Mouse (Mus musculus): ENCODE measurements around the gene Nr5a2. TPM values are rescaled to one million over a fixed set of nuclear protein-coding genes. Genes with fewer than 3 reads are reported as not detected.

Nr5a2 gene
- polyA plus RNA-seq, 1 experiment from 2014 or later = 3.1 TPM

DNA sequence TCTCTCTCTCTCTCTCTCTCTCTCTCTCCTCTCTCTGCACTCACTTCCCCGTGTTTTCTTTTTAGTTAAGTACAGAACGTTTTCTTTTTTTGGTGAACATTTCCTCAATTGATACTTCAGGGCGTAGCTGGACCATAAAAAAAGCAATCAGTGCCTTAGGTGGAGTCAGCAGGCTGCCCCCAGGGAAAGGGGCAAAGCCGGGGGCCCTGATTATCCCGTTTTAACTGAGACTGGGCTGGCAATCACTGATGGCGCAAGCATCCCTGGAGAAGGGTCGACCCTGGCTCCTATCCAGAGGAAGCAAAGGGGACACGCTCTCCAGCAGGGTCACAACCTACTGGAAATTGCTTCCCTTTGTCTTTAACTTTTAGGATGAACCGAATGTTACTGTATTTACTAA lies 1.6 kb downstream of the Nr5a2 start:
- peak overlapping the region; percentile 82 for H3K27ac ChIP-seq (ENCODE audit: low read depth)
- H3K4me1 ChIP-seq (ENCODE audit: insufficient read depth) = no peaks in the 10 kb centered on the region; the same call in 1 of the 2 replicates
- no peaks in the 10 kb centered on the region for H3K9me3 ChIP-seq (ENCODE audit: low read length)
- TF ChIP-seq CTCF (IDR thresholded peaks at IDR 0.05; ENCODE audit: low read depth) (no peak), EP300 (IDR thresholded peaks at IDR 0.05; ENCODE audit: low read depth) (no peak)
- H3K36me3 ChIP-seq (replicated peaks; ENCODE audit: insufficient read depth, low read length) = no peaks in the 10 kb centered on the region
- H3K4me2 ChIP-seq (ENCODE audit: low read depth, low read length) = peak overlapping the region; percentile 66
- ATAC-seq (no peak), DNase-seq (no peak)
- 0 out of 2 replicates have a peak, but pooled peaks cover 8% of the 10 kb centered on the region for H3K27me3 ChIP-seq (ENCODE audit: insufficient read depth, low read length)
- H3K4me3 ChIP-seq (ENCODE audit: low read depth, low read length) = peak overlapping the region; percentile 29
- WGBS (ENCODE audit: insufficient replicate concordance) = 8% methylated on average over 9 of the region's 9 CpGs
- peak overlapping the region; percentile 55 for H3K9ac ChIP-seq (replicated peaks)

GRCm38 (mm10) chr1:136958185-136958584 lies 2.1 kb downstream of the Nr5a2 start:
- Histone ChIP-seq H3K36me3 (replicated peaks; ENCODE audit: insufficient read depth, low read length) (no peaks in the 10 kb centered on the region), H3K27me3 (ENCODE audit: insufficient read depth, low read length) (0 out of 2 replicates have a peak, but pooled peaks cover 8% of the 10 kb centered on the region), H3K27ac (ENCODE audit: low read depth) (peak overlapping the region; percentile 51; the same call in 1 of the 2 replicates), H3K9me3 (ENCODE audit: low read length) (no peaks in the 10 kb centered on the region), H3K4me1 (ENCODE audit: insufficient read depth) (no peaks in the 10 kb centered on the region; the same call in 1 of the 2 replicates), H3K4me3 (ENCODE audit: low read depth, low read length) (peak overlapping the region; percentile 36), H3K9ac (replicated peaks) (peak overlapping the region; percentile 51), H3K4me2 (ENCODE audit: low read depth, low read length) (peak overlapping the region; percentile 66)
- ATAC-seq (no peak), DNase-seq (no peak)
- WGBS (ENCODE audit: insufficient replicate concordance) = 1% methylated on average over 12 of the region's 13 CpGs
- no peak for TF ChIP-seq EP300 (IDR thresholded peaks at IDR 0.05; ENCODE audit: low read depth)

DNA sequence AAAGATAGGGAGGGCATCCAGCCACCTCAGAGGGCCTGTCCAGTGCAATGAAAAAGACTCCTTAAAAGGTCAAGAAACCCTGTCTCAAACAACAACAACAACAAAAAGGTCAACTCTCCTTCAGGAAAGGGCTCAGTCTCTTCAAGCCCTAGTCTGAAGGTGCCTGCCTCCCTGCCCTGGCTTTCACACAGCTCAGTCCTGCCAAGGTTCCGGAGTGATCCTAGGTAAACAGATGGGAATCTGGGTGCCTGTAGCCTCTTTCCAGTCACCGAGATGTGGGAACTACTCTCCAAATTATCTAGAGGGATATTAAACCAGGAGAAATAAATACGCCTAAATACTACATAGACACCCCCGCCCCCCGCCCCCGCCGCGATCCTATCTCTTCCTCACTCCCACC lies 2.6 kb downstream of the Nr5a2 start:
- no peak for ATAC-seq
- H3K4me2 ChIP-seq (ENCODE audit: low read depth, low read length) = peak overlapping the region; percentile 66
- no peak for DNase-seq
- TF ChIP-seq EP300 (IDR thresholded peaks at IDR 0.05; ENCODE audit: low read depth) (no peak), CTCF (IDR thresholded peaks at IDR 0.05; ENCODE audit: low read depth) (no peak)
- H3K9ac ChIP-seq (replicated peaks) = peak overlapping the region; percentile 51
- H3K9me3 ChIP-seq (ENCODE audit: low read length) = no peaks in the 10 kb centered on the region
- no peaks in the 10 kb centered on the region for H3K36me3 ChIP-seq (replicated peaks; ENCODE audit: insufficient read depth, low read length)
- WGBS (ENCODE audit: insufficient replicate concordance) = 10% methylated on average over 8 of the region's 8 CpGs
- H3K27me3 ChIP-seq (ENCODE audit: insufficient read depth, low read length) = peaks cover 12% of the 10 kb centered on the region
- H3K4me1 ChIP-seq (ENCODE audit: insufficient read depth) = peaks cover 1% of the 10 kb centered on the region; the same call in 1 of the 2 replicates
- H3K27ac ChIP-seq (ENCODE audit: low read depth) = peak overlapping the region; percentile 51; the same call in 1 of the 2 replicates
- no peak overlapping the region for H3K4me3 ChIP-seq (ENCODE audit: low read depth, low read length)

DNA sequence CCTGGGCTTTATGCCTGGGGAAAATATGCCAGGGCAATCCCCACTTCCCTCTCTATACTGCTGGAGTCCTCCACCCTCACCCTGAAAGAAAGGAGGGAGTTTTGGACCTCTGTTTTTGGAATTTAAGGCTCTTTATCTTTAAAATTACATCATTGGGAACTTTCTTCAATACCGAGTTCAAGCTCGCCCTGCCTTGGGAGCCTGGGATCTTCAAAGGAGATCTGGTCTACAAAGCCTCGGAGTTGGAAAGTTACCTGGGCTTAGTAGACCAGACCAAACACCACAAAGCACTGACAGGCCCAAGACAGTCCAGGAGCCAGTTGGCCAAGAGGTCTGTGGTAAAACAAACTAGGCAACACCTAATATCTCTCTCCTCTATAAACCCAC lies 6.1 kb downstream of the Nr5a2 start:
- Histone ChIP-seq H3K4me1 (ENCODE audit: insufficient read depth) (peaks cover 7% of the 10 kb centered on the region), H3K4me2 (ENCODE audit: low read depth, low read length) (0 out of 2 replicates have a peak overlapping the region, but pooled peaks have one; percentile 63), H3K27me3 (ENCODE audit: insufficient read depth, low read length) (peaks cover 38% of the 10 kb centered on the region), H3K4me3 (ENCODE audit: low read depth, low read length) (no peak overlapping the region), H3K9me3 (ENCODE audit: low read length) (no peaks in the 10 kb centered on the region), H3K36me3 (replicated peaks; ENCODE audit: insufficient read depth, low read length) (no peaks in the 10 kb centered on the region), H3K9ac (replicated peaks) (no peak overlapping the region), H3K27ac (ENCODE audit: low read depth) (no peak overlapping the region)
- DNase-seq (no peak), ATAC-seq (no peak)
- WGBS (ENCODE audit: insufficient replicate concordance) = 28% methylated on average over 3 of the region's 3 CpGs
- TF ChIP-seq EP300 (IDR thresholded peaks at IDR 0.05; ENCODE audit: low read depth) (no peak), CTCF (IDR thresholded peaks at IDR 0.05; ENCODE audit: low read depth) (no peak)

GRCm38 (mm10) chr1:136953444-136954107 lies 6.7 kb downstream of the Nr5a2 start:
- TF ChIP-seq EP300 (IDR thresholded peaks at IDR 0.05; ENCODE audit: low read depth) (no peak), CTCF (IDR thresholded peaks at IDR 0.05; ENCODE audit: low read depth) (no peak)
- peaks cover 7% of the 10 kb centered on the region for H3K4me1 ChIP-seq (ENCODE audit: insufficient read depth)
- H3K9ac ChIP-seq (replicated peaks) = no peak overlapping the region
- H3K4me2 ChIP-seq (ENCODE audit: low read depth, low read length) = peak overlapping the region; percentile 63
- 0 out of 2 replicates have a peak overlapping the region, but pooled peaks have one; percentile 13 for H3K4me3 ChIP-seq (ENCODE audit: low read depth, low read length)
- 4% methylated on average over 15 of the region's 15 CpGs for WGBS (ENCODE audit: insufficient replicate concordance)
- DNase-seq (no peak), ATAC-seq (no peak)
- H3K9me3 ChIP-seq (ENCODE audit: low read length) = no peaks in the 10 kb centered on the region
- H3K36me3 ChIP-seq (replicated peaks; ENCODE audit: insufficient read depth, low read length) = no peaks in the 10 kb centered on the region
- H3K27me3 ChIP-seq (ENCODE audit: insufficient read depth, low read length) = peaks cover 41% of the 10 kb centered on the region
- H3K27ac ChIP-seq (ENCODE audit: low read depth) = no peak overlapping the region

- Histone ChIP-seq H3K4me1 (ENCODE audit: insufficient read depth) (peaks cover 7% of the 10 kb centered on the region), H3K36me3 (replicated peaks; ENCODE audit: insufficient read depth, low read length) (no peaks in the 10 kb centered on the region), H3K27ac (ENCODE audit: low read depth) (no peak overlapping the region), H3K4me3 (ENCODE audit: low read depth, low read length) (peak overlapping the region; percentile 15), H3K9me3 (ENCODE audit: low read length) (no peaks in the 10 kb centered on the region), H3K9ac (replicated peaks) (no peak overlapping the region), H3K27me3 (ENCODE audit: insufficient read depth, low read length) (peaks cover 45% of the 10 kb centered on the region), H3K4me2 (ENCODE audit: low read depth, low read length) (peak overlapping the region; percentile 63)
- 2% methylated on average over 39 of the region's 39 CpGs for WGBS (ENCODE audit: insufficient replicate concordance)
- TF ChIP-seq CTCF (IDR thresholded peaks at IDR 0.05; ENCODE audit: low read depth) (no peak), EP300 (IDR thresholded peaks at IDR 0.05; ENCODE audit: low read depth) (no peak)
- DNase-seq = peak; percentile 37
- ATAC-seq = no peak
These were observed 7.5 kb downstream of the Nr5a2 start for GRCm38 (mm10) chr1:136952609-136953311.

Data from liver, postnatal 0 days (tissue).